Mouse (Mus musculus): ENCODE results near the gene Pds5b. TPM values are rescaled to one million over a fixed set of nuclear protein-coding genes. Genes with fewer than 3 reads are reported as not detected.

The Pds5b gene
- polyA plus RNA-seq, 1 experiment from 2014 or later, result 51.7 TPM

GRCm38 (mm10) chr5:150788261-150788660 lies 114.7 kb downstream of the Pds5b start:
- WGBS, result 92% methylated on average over 4 of the region's 4 CpGs
- no peak for ATAC-seq (ENCODE audit: low FRiP score)
- no peak overlapping the region for H3K4me3 ChIP-seq (ENCODE audit: low read depth, low read length)
- H3K27ac ChIP-seq (ENCODE audit: low read depth, low read length), result no peak overlapping the region
- H3K4me2 ChIP-seq (replicated peaks; ENCODE audit: low read depth, low read length), result no peak overlapping the region
- H3K9ac ChIP-seq (ENCODE audit: low read depth, low read length), result no peak overlapping the region
- H3K27me3 ChIP-seq (ENCODE audit: control insufficient read depth, insufficient read depth, low read length), result no peaks in the 10 kb centered on the region
- no peak for DNase-seq (ENCODE audit: low spot score)
- H3K4me1 ChIP-seq (replicated peaks; ENCODE audit: control insufficient read depth, insufficient read depth, low read length), result no peaks in the 10 kb centered on the region
- peaks cover 2% of the 10 kb centered on the region; the same call in 1 of the 2 replicates for H3K36me3 ChIP-seq (ENCODE audit: control insufficient read depth, insufficient read depth, low read length)
- no peaks in the 10 kb centered on the region for H3K9me3 ChIP-seq (ENCODE audit: control insufficient read depth, low read length)

GRCm38 (mm10) chr5:150789039-150789438 lies 115.5 kb downstream of the Pds5b start:
- WGBS, result 93% methylated on average over 2 of the region's 2 CpGs
- Histone ChIP-seq H3K36me3 (ENCODE audit: control insufficient read depth, insufficient read depth, low read length) (peaks cover 2% of the 10 kb centered on the region; the same call in 1 of the 2 replicates), H3K4me2 (replicated peaks; ENCODE audit: low read depth, low read length) (no peak overlapping the region), H3K9me3 (ENCODE audit: control insufficient read depth, low read length) (no peaks in the 10 kb centered on the region), H3K4me1 (replicated peaks; ENCODE audit: control insufficient read depth, insufficient read depth, low read length) (no peaks in the 10 kb centered on the region), H3K4me3 (ENCODE audit: low read depth, low read length) (no peak overlapping the region), H3K27ac (ENCODE audit: low read depth, low read length) (no peak overlapping the region), H3K27me3 (ENCODE audit: control insufficient read depth, insufficient read depth, low read length) (no peaks in the 10 kb centered on the region), H3K9ac (ENCODE audit: low read depth, low read length) (no peak overlapping the region)
- ATAC-seq (ENCODE audit: low FRiP score), result no peak
- no peak for DNase-seq (ENCODE audit: low spot score)

- Histone ChIP-seq H3K4me2 (replicated peaks; ENCODE audit: low read depth, low read length) (no peak overlapping the region), H3K27me3 (ENCODE audit: control insufficient read depth, insufficient read depth, low read length) (no peaks in the 10 kb centered on the region), H3K4me1 (replicated peaks; ENCODE audit: control insufficient read depth, insufficient read depth, low read length) (no peaks in the 10 kb centered on the region), H3K9me3 (ENCODE audit: control insufficient read depth, low read length) (no peaks in the 10 kb centered on the region), H3K36me3 (ENCODE audit: control insufficient read depth, insufficient read depth, low read length) (peaks cover 10% of the 10 kb centered on the region; the same call in 1 of the 2 replicates), H3K4me3 (ENCODE audit: low read depth, low read length) (no peak overlapping the region), H3K27ac (ENCODE audit: low read depth, low read length) (no peak overlapping the region), H3K9ac (ENCODE audit: low read depth, low read length) (no peak overlapping the region)
- no peak for DNase-seq (ENCODE audit: low spot score)
- WGBS, result 96% methylated on average over 6 of the region's 6 CpGs
- ATAC-seq (ENCODE audit: low FRiP score), result no peak
These were observed 120.6 kb downstream of the Pds5b start for GRCm38 (mm10) chr5:150794181-150794580.

- H3K27me3 ChIP-seq (ENCODE audit: control insufficient read depth, insufficient read depth, low read length), result no peaks in the 10 kb centered on the region
- H3K9me3 ChIP-seq (ENCODE audit: control insufficient read depth, low read length), result no peaks in the 10 kb centered on the region
- H3K4me2 ChIP-seq (replicated peaks; ENCODE audit: low read depth, low read length), result no peak overlapping the region
- 96% methylated on average over 2 of the region's 2 CpGs for WGBS
- no peak overlapping the region for H3K4me3 ChIP-seq (ENCODE audit: low read depth, low read length)
- H3K27ac ChIP-seq (ENCODE audit: low read depth, low read length), result no peak overlapping the region
- H3K36me3 ChIP-seq (ENCODE audit: control insufficient read depth, insufficient read depth, low read length), result peaks cover 4% of the 10 kb centered on the region; the same call in 1 of the 2 replicates
- H3K4me1 ChIP-seq (replicated peaks; ENCODE audit: control insufficient read depth, insufficient read depth, low read length), result no peaks in the 10 kb centered on the region
- H3K9ac ChIP-seq (ENCODE audit: low read depth, low read length), result no peak overlapping the region
- no peak for ATAC-seq (ENCODE audit: low FRiP score)
- no peak for DNase-seq (ENCODE audit: low spot score)
These were observed 126.5 kb downstream of the Pds5b start for GRCm38 (mm10) chr5:150800056-150800455.

- H3K4me2 ChIP-seq (replicated peaks; ENCODE audit: low read depth, low read length), result no peak overlapping the region
- 0 out of 2 replicates have a peak overlapping the region, but pooled peaks have one; percentile 47 for H3K27ac ChIP-seq (ENCODE audit: low read depth, low read length)
- WGBS, result 60% methylated on average over 13 of the region's 13 CpGs
- H3K4me1 ChIP-seq (replicated peaks; ENCODE audit: control insufficient read depth, insufficient read depth, low read length), result no peaks in the 10 kb centered on the region
- no peak overlapping the region for H3K4me3 ChIP-seq (ENCODE audit: low read depth, low read length)
- H3K27me3 ChIP-seq (ENCODE audit: control insufficient read depth, insufficient read depth, low read length), result no peaks in the 10 kb centered on the region
- no peak overlapping the region for H3K9ac ChIP-seq (ENCODE audit: low read depth, low read length)
- H3K9me3 ChIP-seq (ENCODE audit: control insufficient read depth, low read length), result no peaks in the 10 kb centered on the region
- ATAC-seq (ENCODE audit: low FRiP score) (peak; percentile 63; the same call in 1 of the 2 replicates), DNase-seq (ENCODE audit: low spot score) (peak; percentile 15)
- no peaks in the 10 kb centered on the region for H3K36me3 ChIP-seq (ENCODE audit: control insufficient read depth, insufficient read depth, low read length)
These were observed 140.8 kb downstream of the Pds5b start for GRCm38 (mm10) chr5:150814111-150814990.

GRCm38 (mm10) chr5:150815400-150815799 lies 141.9 kb downstream of the Pds5b start:
- Histone ChIP-seq H3K9me3 (ENCODE audit: control insufficient read depth, low read length) (no peaks in the 10 kb centered on the region), H3K27ac (ENCODE audit: low read depth, low read length) (no peak overlapping the region), H3K4me1 (replicated peaks; ENCODE audit: control insufficient read depth, insufficient read depth, low read length) (no peaks in the 10 kb centered on the region), H3K27me3 (ENCODE audit: control insufficient read depth, insufficient read depth, low read length) (no peaks in the 10 kb centered on the region), H3K4me3 (ENCODE audit: low read depth, low read length) (no peak overlapping the region), H3K4me2 (replicated peaks; ENCODE audit: low read depth, low read length) (no peak overlapping the region), H3K9ac (ENCODE audit: low read depth, low read length) (no peak overlapping the region), H3K36me3 (ENCODE audit: control insufficient read depth, insufficient read depth, low read length) (no peaks in the 10 kb centered on the region)
- no peak for DNase-seq (ENCODE audit: low spot score)
- ATAC-seq (ENCODE audit: low FRiP score), result no peak
- 95% methylated on average over 4 of the region's 4 CpGs for WGBS

GRCm38 (mm10) chr5:150816775-150817174 lies 143.2 kb downstream of the Pds5b start:
- Histone ChIP-seq H3K27me3 (ENCODE audit: control insufficient read depth, insufficient read depth, low read length) (no peaks in the 10 kb centered on the region), H3K36me3 (ENCODE audit: control insufficient read depth, insufficient read depth, low read length) (no peaks in the 10 kb centered on the region), H3K4me2 (replicated peaks; ENCODE audit: low read depth, low read length) (no peak overlapping the region), H3K9ac (ENCODE audit: low read depth, low read length) (no peak overlapping the region), H3K4me3 (ENCODE audit: low read depth, low read length) (no peak overlapping the region), H3K9me3 (ENCODE audit: control insufficient read depth, low read length) (no peaks in the 10 kb centered on the region), H3K4me1 (replicated peaks; ENCODE audit: control insufficient read depth, insufficient read depth, low read length) (no peaks in the 10 kb centered on the region), H3K27ac (ENCODE audit: low read depth, low read length) (no peak overlapping the region)
- ATAC-seq (ENCODE audit: low FRiP score) (no peak), DNase-seq (ENCODE audit: low spot score) (no peak)
- WGBS, result 92% methylated on average over 5 of the region's 5 CpGs

- Histone ChIP-seq H3K4me2 (replicated peaks; ENCODE audit: low read depth, low read length) (no peak overlapping the region), H3K27ac (ENCODE audit: low read depth, low read length) (no peak overlapping the region), H3K4me1 (replicated peaks; ENCODE audit: control insufficient read depth, insufficient read depth, low read length) (no peaks in the 10 kb centered on the region), H3K27me3 (ENCODE audit: control insufficient read depth, insufficient read depth, low read length) (no peaks in the 10 kb centered on the region), H3K4me3 (ENCODE audit: low read depth, low read length) (no peak overlapping the region), H3K9ac (ENCODE audit: low read depth, low read length) (no peak overlapping the region), H3K36me3 (ENCODE audit: control insufficient read depth, insufficient read depth, low read length) (no peaks in the 10 kb centered on the region), H3K9me3 (ENCODE audit: control insufficient read depth, low read length) (no peaks in the 10 kb centered on the region)
- no peak for DNase-seq (ENCODE audit: low spot score)
- no peak for ATAC-seq (ENCODE audit: low FRiP score)
- WGBS, result 78% methylated on average over 2 of the region's 2 CpGs
These were observed 144.5 kb downstream of the Pds5b start for GRCm38 (mm10) chr5:150818041-150818440.

- no peak overlapping the region for H3K4me2 ChIP-seq (replicated peaks; ENCODE audit: low read depth, low read length)
- H3K4me1 ChIP-seq (replicated peaks; ENCODE audit: control insufficient read depth, insufficient read depth, low read length), result no peaks in the 10 kb centered on the region
- H3K27me3 ChIP-seq (ENCODE audit: control insufficient read depth, insufficient read depth, low read length), result no peaks in the 10 kb centered on the region
- DNase-seq (ENCODE audit: low spot score) (no peak), ATAC-seq (ENCODE audit: low FRiP score) (no peak)
- H3K4me3 ChIP-seq (ENCODE audit: low read depth, low read length), result no peak overlapping the region
- H3K36me3 ChIP-seq (ENCODE audit: control insufficient read depth, insufficient read depth, low read length), result no peaks in the 10 kb centered on the region
- H3K9ac ChIP-seq (ENCODE audit: low read depth, low read length), result no peak overlapping the region
- WGBS, result 83% methylated on average over 4 of the region's 4 CpGs
- H3K9me3 ChIP-seq (ENCODE audit: control insufficient read depth, low read length), result no peaks in the 10 kb centered on the region
- H3K27ac ChIP-seq (ENCODE audit: low read depth, low read length), result no peak overlapping the region
These were observed 145.3 kb downstream of the Pds5b start for GRCm38 (mm10) chr5:150818886-150819285.

Measured in hindbrain, embryonic 11.5 days (tissue).